Mouse (Mus musculus) stomach, postnatal 0 days (tissue): ENCODE results near the gene Galnt2. TPM values are rescaled to one million over a fixed set of nuclear protein-coding genes. Genes with fewer than 3 reads are reported as not detected.

ENCODE experiments used
- ATAC-seq: fragments of 200-750 bp; cut with Nextera tagmentation; 2 replicates; pipeline ENCODE4 v1.8.0; 2017; ENCODE audit not compliant: low FRiP score, low TSS enrichment
- DNase-seq: peaks from one replicate; pipeline ENCODE4 v3.0.0-alpha.2; 2016; ENCODE audit warnings: low spot score
- H3K27ac ChIP-seq: fragments of 300-500 bp; sonication (generic); replicated peaks from 2 replicates; pipeline ENCODE4 v1.5.1; 2014; ENCODE audit warnings: mild to moderate bottlenecking, control low read depth
- H3K27me3 ChIP-seq: fragments of 300-500 bp; sonication (generic); 2 replicates; pipeline ENCODE4 v1.6.1; 2014; ENCODE audit warnings: low read length; ENCODE audit not compliant: control insufficient read depth, insufficient read depth
- H3K36me3 ChIP-seq: fragments of 300-500 bp; sonication (generic); 2 replicates; pipeline ENCODE4 v1.6.1; 2014; ENCODE audit warnings: low read length, mixed read lengths; ENCODE audit not compliant: control insufficient read depth, insufficient read depth
- H3K4me1 ChIP-seq: fragments of 300-500 bp; sonication (generic); replicated peaks from 2 replicates; pipeline ENCODE4 v1.6.1; 2014; ENCODE audit warnings: antibody characterized with exemption; ENCODE audit not compliant: control insufficient read depth, insufficient read depth
- H3K4me2 ChIP-seq: fragments of 300-500 bp; sonication (generic); replicated peaks from 2 replicates; pipeline ENCODE4 v1.6.1; 2014; ENCODE audit warnings: low read depth, mild to moderate bottlenecking, control low read depth, moderate library complexity
- H3K4me3 ChIP-seq: fragments of 300-500 bp; sonication (generic); 2 replicates; pipeline ENCODE4 v1.5.1; 2014; ENCODE audit warnings: low read depth, low read length, control low read depth
- H3K9ac ChIP-seq: fragments of 300-500 bp; sonication (generic); 2 replicates; pipeline ENCODE4 v1.6.1; 2014; ENCODE audit warnings: mild to moderate bottlenecking, low read length, control low read depth, mixed read lengths
- H3K9me3 ChIP-seq: fragments of 300-500 bp; sonication (generic); 2 replicates; pipeline ENCODE4 v1.6.1; 2016; ENCODE audit warnings: low read length; ENCODE audit not compliant: control insufficient read depth
- CTCF ChIP-seq: IDR thresholded peaks from 2 replicates; pipeline ENCODE4 v1.5.1; 2016; ENCODE audit warnings: antibody characterized with exemption, low read depth, mild to moderate bottlenecking, moderate library complexity
- EP300 ChIP-seq: optimal IDR thresholded peaks from 2 replicates; pipeline ENCODE3; 2016; ENCODE audit warnings: antibody characterized with exemption
- WGBS: fragments of 180-500 bp; shearing (Covaris S2); extraction: QIAGEN DNeasy Blood & Tissue Kit; methylation state at CpG from one replicate; pipeline ENCODE4 v1.1.7; 2014; 5-methylcytosine and 5-hydroxymethylcytosine counted together
- polyA plus RNA-seq: library from polyadenylated mRNA; unstranded; fragments of >200 nt; fragmentation: Nextera tagmentation; extraction: Ambion mirVana; gene quantifications from 2 replicates; pipeline ENCODE4 v1.2.1, GENCODE M21; 2015

The Galnt2 gene
- polyA plus RNA-seq, 1 experiment from 2014 or later = 48.6 TPM

- whole genome bisulfite sequencing = 54% methylated on average over 10 of the region's 10 CpGs
- DNase-seq (peak; percentile 52), ATAC-seq (peak; percentile 62)
- Histone ChIP-seq H3K27me3 (no peaks in the 10 kb centered on the region), H3K9ac (no peak overlapping the region), H3K27ac (no peak overlapping the region), H3K36me3 (peaks cover 24% of the 10 kb centered on the region), H3K4me2 (no peak overlapping the region), H3K9me3 (no peaks in the 10 kb centered on the region), H3K4me3 (no peak overlapping the region), H3K4me1 (no peaks in the 10 kb centered on the region)
- TF ChIP-seq CTCF (0 out of 2 replicates have a peak, but pooled peaks have one; percentile 4), EP300 (no peak)
Observed at GRCm38 (mm10) chr8:124345098-124345497, 113.9 kb downstream of the Galnt2 start.

DNA sequence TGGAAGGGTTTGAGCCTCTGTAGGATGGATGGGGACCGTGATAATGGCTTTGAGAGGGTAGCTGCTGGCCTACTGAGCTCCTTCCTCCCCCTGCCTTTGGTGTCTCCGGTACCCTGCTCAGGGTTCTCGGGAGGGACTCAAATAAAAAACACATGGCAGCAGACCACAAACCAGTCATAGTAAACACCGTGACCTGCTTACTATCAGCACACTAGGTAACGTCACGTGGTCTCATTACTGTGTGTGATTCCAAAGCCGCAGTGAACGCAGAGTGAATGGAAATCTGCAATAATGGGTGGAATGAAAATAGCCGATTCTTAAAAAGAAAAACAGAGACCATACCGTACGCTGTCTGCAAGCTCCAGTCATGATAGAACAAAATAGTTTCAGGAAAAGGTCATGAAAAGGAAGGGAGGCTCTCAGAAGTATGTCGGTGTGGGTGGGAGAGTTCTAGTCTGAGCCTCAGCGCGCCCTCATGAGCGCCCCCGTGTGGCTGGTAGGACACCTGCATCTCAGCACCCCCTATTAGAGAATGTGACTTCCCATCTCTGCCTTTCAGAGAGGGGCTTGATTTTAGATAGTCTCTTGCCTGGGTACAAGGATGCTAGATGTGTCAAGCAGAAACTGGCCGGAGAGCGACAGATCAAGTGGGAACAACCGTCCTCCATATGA is 115.8 kb downstream of the Galnt2 start:
- Histone ChIP-seq H3K36me3 (peaks cover 11% of the 10 kb centered on the region), H3K9ac (no peak overlapping the region), H3K4me3 (no peak overlapping the region), H3K9me3 (no peaks in the 10 kb centered on the region), H3K4me1 (no peaks in the 10 kb centered on the region), H3K27me3 (no peaks in the 10 kb centered on the region), H3K4me2 (0 out of 2 replicates have a peak overlapping the region, but pooled peaks have one; percentile 8), H3K27ac (peak overlapping the region; percentile 4; the same call in 1 of the 2 replicates)
- peak; percentile 75 for DNase-seq
- ATAC-seq = peak; percentile 38; the same call in 1 of the 2 replicates
- 42% methylated on average over 19 of the region's 19 CpGs for WGBS
- TF ChIP-seq EP300 (no peak), CTCF (peak; percentile 97)

- 59% methylated on average over 1 of the region's 1 CpGs for WGBS
Observed at GRCm38 (mm10) chr8:124348087-124348486, 116.9 kb downstream of the Galnt2 start.

DNA sequence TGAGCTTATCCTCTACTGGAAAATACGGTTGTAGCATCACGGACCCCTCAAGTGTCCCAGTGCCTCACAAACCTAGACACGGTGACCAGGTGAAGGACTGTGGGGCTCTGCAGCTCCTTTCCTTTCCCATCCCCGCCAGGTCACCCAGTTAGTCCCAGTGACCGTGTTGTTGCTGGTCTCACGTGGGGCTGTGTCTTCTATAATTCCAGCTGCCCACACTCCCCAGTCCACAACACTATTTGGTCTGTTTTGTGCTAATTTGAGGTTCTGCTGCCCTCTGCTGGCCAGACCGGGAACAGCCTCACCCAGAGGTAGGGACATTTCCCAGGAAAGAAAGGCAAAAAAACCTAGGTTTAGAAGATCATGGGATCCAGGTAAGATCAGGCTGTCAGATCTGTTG is 118.5 kb downstream of the Galnt2 start:
- no peaks in the 10 kb centered on the region for H3K9me3 ChIP-seq
- no peaks in the 10 kb centered on the region for H3K27me3 ChIP-seq

More at GRCm38 (mm10) chr8:124348087-124348486, 116.9 kb downstream of the Galnt2 start:
- H3K36me3 ChIP-seq = peaks cover 8% of the 10 kb centered on the region
- no peak for DNase-seq
- no peak overlapping the region for H3K9ac ChIP-seq
- no peak for TF ChIP-seq EP300
- TF ChIP-seq CTCF = no peak
- no peaks in the 10 kb centered on the region for H3K27me3 ChIP-seq
- H3K4me2 ChIP-seq = no peak overlapping the region
- H3K4me3 ChIP-seq = no peak overlapping the region
- H3K9me3 ChIP-seq = no peaks in the 10 kb centered on the region
- ATAC-seq = no peak
- no peaks in the 10 kb centered on the region for H3K4me1 ChIP-seq
- H3K27ac ChIP-seq = no peak overlapping the region

DNA sequence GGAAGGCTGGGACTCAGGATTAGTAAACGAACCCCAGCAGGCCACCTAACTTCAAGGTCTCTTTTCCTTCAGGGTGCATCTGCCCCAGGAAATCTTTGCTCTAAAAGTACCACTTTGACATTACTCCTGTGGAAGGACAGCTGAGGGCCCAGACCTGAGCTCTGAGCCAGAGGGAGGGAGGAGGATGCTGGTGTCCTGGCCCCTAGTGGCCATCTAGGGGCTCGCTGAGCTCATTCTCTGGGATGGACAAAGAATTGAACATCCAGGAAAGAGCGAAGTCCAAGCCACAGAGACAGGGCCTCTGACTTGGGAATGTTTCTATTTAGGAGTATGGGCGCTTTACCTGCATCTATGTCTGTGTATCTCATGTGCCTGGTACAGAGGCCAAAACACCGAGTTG is 120.4 kb downstream of the Galnt2 start:
- H3K9me3 ChIP-seq = no peaks in the 10 kb centered on the region
- TF ChIP-seq EP300 (no peak), CTCF (peak; percentile 55)
- 63% methylated on average over 5 of the region's 5 CpGs for WGBS

More for the DNA sequence above, 118.5 kb downstream of the Galnt2 start:
- Histone ChIP-seq H3K4me1 (no peaks in the 10 kb centered on the region), H3K9ac (no peak overlapping the region), H3K4me2 (no peak overlapping the region), H3K27ac (no peak overlapping the region), H3K36me3 (0 out of 2 replicates have a peak, but pooled peaks cover 3% of the 10 kb centered on the region), H3K4me3 (no peak overlapping the region)
- ATAC-seq (peak; percentile 34; the same call in 1 of the 2 replicates), DNase-seq (peak; percentile 83)
- WGBS = 32% methylated on average over 7 of the region's 7 CpGs
- no peak for TF ChIP-seq EP300
- peak; percentile 99 for TF ChIP-seq CTCF

GRCm38 (mm10) chr8:124360911-124361310 is 129.7 kb downstream of the Galnt2 start:
- H3K27me3 ChIP-seq = no peaks in the 10 kb centered on the region
- H3K9me3 ChIP-seq = no peaks in the 10 kb centered on the region
- 68% methylated on average over 3 of the region's 3 CpGs for WGBS
- no peak overlapping the region for H3K4me3 ChIP-seq
- no peaks in the 10 kb centered on the region for H3K4me1 ChIP-seq
- H3K4me2 ChIP-seq = no peak overlapping the region
- no peak overlapping the region for H3K9ac ChIP-seq
- no peaks in the 10 kb centered on the region for H3K36me3 ChIP-seq
- DNase-seq = no peak
- TF ChIP-seq CTCF (no peak), EP300 (no peak)
- ATAC-seq = no peak
- H3K27ac ChIP-seq = no peak overlapping the region

More for the DNA sequence above, 120.4 kb downstream of the Galnt2 start:
- Histone ChIP-seq H3K4me2 (no peak overlapping the region), H3K27me3 (no peaks in the 10 kb centered on the region), H3K4me1 (no peaks in the 10 kb centered on the region), H3K4me3 (no peak overlapping the region), H3K27ac (no peak overlapping the region), H3K36me3 (no peaks in the 10 kb centered on the region), H3K9ac (no peak overlapping the region)
- ATAC-seq = no peak
- DNase-seq = no peak
